ENCODE assay signal across 13 mouse cellular contexts in genomic region chr2:61764470-61765105, GRCm38 (mm10). TPM values are rescaled to one million over a fixed set of nuclear protein-coding genes. Genes with fewer than 3 reads are reported as not detected.
"Had no signal": no experiment of that assay in that cellular context is flagged by ENCODE, and none has a peak within 500 bp of the region (broad histone marks: within the 10 kb centered on the region; RNA-seq: fewer than 3 reads in every experiment).

No protein-coding gene starts in this region.

- H3K4me2 ChIP-seq: limb, embryonic 12.5 days had no signal

- H3K4me3 ChIP-seq: limb, embryonic 12.5 days had no signal

- ATAC-seq: lung, postnatal 0 days had no signal

- DNase-seq: kidney, adult 9 months; kidney, postnatal 10 days; layer of hippocampus, postnatal 36 days; liver; lung, adult 2 months; lung, postnatal 36 days; right cerebral cortex, postnatal 14 days; thymus, postnatal 36 days had no signal

- H3K27me3 ChIP-seq: limb, embryonic 12.5 days had no signal

- H3K9me3 ChIP-seq: limb, embryonic 12.5 days had no signal

- H3K9ac ChIP-seq: limb, embryonic 12.5 days; liver, embryonic 14.5 days had no signal

- H3K27ac ChIP-seq: limb, embryonic 12.5 days; liver, embryonic 14.5 days had no signal

RNA-seq across cellular contexts. Expression of gene Tbr1, which starts 38.1 kb away (rescaled TPM):
- polyA plus RNA-seq: large intestine, adult 2 months; stomach, embryonic 16.5 days had no signal
